Mouse (Mus musculus): Measurements from ENCODE around the gene Cfap299.

Cfap299 gene

DNA sequence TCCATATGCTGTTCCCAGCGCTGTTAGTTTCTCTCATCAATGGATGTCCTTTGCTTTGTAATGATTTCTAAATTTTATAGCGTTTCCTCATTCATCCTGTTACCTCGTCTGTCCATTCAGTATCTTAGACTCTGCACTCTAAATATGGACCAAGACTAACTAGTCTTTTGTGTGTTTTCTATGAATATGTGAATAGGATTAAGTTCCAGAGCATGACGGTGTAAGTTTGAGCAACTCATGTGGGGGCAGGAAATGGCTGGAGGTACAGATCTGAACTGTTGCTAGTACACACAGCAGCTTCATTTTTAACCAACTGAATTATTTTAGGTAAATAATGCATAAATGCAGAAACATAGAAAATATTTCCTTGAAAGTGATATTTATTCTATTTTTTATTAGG is 51.3 kb downstream of the Cfap299 start:
- no peak for DNase-seq

DNA sequence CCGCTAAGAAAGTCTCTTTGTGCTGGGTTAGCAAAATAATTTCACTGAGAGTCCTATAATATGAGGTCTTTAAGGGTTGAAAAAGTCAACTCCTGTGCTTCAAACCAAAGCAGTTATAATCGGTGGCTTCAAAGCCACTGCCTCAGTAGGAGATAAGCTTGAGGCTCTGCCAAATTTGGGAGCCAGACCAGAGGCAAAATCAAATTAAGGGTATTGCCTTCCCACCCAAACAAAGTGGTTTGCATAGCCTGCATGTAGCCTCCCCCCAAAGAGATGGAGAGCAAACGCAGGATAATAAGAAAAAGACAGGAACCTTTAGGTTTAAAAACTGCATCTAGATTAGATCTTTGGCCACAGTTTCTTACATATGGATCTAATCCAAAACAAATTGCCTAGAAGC is 58.0 kb downstream of the Cfap299 start:
- no peak for DNase-seq

DNA sequence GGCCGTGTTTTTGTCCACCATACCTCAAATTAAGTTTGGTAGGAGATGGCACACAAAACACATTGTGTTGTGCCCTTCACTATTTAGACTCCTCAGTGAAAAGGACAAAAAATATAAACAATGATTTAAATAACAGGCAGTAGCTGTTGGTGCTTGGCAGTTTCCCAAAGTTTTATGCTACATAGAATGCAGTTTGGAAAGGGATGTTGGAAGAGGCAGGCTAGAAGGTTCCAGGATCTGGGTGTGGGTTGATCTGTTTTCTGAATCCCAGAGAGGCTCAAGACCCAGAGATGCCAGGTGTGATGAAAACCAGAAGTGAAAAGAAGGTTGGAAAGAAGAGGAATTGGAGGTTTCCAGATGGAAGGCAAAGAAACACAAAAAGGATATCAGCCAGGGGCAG is 73.1 kb downstream of the Cfap299 start:
- DNase-seq: no peak

DNA sequence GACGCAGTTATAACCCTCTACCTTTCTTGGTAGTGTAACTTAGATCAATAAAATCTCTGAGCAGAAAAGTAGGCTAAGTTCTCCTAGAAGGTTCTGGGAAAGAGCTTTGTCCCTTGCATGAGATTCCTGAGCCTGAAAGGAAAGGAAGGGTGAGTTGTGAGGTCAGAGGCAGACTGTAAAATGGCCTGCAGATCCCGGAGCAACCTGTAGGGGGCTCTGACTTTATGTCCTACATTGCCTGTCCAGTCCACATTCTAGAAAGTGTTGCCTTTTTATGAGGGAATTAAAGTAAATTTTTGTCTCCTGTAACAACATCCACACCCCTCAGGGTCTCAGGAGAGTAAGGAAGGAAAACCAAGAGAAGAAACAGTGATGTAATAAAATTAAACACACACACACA is 81.0 kb downstream of the Cfap299 start:
- peak; percentile 28 to 30 for DNase-seq

DNA sequence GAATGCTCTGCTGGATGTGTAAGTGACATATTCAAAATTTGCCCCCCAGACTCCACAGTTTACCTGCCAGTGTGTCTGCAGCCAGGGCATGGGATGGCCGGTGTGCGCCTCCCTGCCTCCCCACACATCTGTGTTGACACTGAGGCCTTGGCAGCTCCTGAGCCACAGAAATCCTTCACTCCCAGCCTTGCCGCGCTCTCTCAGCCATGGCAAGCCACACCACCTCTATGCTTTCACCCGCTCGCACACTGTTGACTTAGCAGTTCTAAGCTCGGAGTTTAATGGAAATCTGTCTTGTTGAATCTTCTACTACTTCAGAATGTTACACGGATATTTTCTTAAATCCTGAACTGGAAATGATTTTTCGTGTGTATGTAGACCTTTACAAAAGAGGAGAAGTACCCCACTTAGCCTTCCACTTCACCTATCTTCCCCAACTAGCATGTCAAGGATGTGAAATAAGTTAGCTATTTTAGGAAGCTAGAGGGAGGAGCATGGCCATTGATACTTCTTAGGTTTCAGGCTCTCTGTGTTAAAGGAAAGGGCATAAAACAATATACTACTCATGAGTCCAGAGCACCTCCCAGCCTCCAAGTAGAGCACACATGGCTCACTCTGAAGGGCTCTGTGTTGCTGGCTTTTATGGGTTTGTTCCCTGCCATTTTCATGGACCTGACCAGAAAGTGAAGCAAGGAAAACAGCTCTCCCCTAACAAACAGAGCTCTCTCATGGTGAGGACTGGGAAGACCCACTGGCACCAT is 87.5 kb downstream of the Cfap299 start:
- no peak for DNase-seq

DNA sequence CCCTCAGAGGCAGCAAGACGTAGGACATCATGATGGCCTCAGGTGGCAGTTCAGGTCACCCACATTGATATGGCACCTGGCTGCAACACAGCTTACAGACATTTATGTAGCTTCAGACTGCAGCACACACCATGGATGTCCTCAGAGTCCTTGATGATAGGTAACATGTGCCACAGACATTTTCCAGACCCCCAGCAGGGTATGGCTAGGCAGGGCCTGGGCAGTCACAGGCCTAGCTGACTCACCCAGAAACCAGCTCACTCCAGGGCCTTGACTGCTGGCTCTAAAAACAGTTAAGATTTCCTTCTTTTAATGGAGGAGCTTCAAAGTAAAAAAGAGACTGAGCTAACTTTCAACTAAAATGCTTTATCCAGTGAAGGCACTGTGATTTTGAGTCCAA is 95.9 kb downstream of the Cfap299 start:
- DNase-seq: no peak

DNA sequence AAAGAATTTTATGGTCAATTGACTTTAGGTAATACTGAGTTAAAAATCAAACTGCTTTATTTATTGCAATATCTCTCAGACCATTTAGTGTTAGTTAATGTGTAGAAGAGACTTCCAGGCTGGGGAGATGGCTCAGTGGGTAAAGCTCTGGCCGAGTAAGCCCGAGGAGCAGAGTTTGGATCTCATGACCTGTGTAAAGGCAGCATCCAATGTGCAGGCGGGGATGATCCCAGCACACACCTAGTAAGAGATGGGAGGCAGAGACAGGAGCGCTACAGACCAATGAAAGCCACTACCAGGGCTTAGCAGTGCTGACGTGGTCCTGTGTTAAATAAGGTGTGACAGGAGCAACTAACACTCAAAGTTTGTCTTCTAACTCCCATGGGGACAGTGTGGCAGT is 97.0 kb downstream of the Cfap299 start:
- no peak for DNase-seq

DNA sequence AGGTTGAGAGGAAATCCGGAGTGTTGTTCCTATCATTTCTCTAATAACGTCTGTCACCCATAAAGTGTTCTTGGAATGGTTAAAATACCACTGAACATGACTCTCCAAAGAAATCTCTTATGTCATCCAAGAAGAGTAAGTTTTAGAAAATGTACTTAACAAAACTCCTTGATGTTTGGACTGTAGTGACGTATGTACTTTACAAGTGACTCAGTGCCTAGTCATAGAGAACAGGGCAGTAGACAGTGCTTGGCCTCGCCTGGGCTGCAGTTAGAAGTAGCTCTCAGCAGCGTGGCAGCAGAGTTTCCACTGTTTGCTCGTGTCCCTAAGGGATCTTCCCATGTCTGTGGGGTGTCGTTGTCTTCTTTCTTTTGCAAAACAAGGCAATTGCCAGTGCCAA is 101.0 kb downstream of the Cfap299 start:
- DNase-seq: no peak

DNA sequence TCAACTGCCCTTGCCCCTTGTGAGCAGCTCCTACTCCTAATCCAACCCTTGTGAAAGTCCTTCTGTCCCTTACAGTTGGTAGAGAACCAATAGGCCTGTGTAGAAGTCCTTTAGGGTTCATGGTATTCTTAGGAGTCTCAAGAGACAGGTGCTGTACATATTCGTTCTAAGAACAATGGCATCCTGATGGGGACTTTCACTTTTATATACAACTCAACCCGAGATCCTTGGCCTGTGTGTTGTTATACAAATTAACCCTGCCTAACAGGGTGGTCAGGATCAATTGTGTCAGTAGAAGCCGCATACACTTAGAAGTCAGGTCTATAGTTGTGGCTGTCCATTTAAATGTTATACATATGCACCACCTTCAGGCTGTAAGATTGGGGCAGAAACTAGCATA is 109.6 kb downstream of the Cfap299 start:
- no peak for DNase-seq

DNA sequence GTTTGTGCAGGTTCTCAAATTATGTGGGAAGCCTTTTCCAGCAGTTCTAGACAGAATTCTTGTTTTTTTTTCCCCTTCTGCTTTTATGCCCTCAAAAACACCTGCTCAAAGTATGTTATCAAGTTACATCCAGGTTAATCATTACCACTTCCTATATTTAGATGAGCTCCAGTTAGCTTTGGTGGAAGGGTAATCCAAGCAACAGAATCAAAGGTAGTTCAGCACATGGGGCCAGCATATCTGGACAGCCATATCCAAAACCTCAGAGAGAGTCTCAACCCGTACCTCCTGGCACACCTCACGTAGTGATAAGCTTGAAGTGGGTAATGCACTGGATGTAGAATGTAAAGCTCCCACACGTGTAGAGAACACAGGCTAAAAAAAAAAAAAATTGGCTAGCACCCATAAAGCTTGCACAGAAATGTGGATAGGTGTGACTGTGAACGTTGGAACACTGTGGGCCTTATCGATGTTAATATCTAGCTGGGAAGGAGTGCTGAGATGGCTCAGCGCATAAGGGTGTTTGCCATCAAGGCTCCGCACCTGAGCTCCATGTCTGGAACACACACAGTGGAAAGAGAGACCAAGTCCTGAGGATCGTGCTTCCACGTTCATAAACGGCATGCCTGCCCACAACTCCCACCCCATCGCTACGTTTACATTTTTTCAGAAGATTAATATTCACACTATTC is 117.8 kb downstream of the Cfap299 start:
- no peak for DNase-seq

DNA sequence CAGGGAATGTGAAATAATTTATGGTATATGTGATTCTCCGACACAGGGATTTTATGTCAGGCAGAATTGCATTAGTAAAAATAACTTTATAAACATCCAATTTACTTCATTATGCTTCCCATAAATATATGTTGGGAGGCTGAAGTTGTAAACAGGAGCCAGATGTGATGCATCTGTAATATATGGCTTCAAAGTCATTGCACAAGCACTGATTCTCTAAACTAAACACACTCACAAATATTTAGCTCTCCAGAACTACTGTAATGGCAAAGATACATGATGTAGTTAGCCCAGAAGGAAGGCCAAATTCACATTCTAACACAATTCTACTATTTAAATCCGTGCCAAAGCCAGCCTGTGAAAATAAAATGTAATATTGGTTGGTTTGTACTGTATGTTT is 120.8 kb downstream of the Cfap299 start:
- DNase-seq: no peak

DNA sequence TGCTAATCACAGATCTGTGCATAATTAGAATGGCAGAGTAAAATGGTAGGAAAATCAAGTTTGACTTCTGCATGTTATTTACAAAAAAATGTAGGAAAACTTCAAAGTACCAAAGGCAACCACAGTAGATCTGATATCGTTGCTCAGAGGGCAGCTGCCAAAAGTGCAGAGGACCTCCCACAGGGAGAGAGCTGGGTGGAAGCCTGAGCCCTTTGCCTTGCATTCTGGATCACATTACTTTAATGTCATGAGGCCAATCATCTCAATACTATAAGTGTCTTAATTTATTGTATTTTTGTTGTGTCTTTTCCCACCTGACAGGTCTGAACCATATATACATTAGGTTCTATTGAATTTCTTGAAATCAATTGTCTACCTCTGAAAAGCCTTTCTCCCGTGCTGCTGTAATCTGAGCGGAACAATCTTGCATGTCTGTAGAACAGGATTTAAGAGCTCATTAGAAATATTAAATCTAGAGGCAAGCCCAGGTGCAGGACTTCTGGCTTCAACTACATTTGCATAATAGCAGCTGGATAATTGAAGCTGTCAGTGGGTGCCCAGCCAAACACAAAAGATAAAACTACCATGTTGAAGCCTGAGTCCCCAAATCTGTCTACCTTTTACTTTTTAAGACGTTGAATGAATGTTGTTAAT is 137.9 kb downstream of the Cfap299 start:
- no peak for DNase-seq

DNA sequence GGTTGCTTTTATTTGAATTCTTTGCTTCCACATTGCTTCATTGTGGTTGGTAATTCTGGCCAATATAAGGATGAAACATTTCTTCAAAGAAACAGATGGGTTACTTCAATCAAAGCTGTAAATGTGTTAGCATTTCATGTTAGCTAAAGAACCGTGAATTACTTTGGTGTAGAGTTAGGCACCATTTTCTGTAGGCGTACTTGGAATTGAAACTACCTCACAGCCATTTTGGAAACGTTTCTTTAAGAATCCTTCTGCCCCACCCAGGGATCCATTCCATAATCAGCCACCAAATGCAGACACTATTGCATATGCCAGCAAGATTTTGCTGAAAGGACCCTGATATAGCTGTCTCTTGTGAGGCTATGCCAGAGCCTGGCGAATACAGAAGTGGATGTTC is 140.9 kb downstream of the Cfap299 start:
- no peak for DNase-seq

DNA sequence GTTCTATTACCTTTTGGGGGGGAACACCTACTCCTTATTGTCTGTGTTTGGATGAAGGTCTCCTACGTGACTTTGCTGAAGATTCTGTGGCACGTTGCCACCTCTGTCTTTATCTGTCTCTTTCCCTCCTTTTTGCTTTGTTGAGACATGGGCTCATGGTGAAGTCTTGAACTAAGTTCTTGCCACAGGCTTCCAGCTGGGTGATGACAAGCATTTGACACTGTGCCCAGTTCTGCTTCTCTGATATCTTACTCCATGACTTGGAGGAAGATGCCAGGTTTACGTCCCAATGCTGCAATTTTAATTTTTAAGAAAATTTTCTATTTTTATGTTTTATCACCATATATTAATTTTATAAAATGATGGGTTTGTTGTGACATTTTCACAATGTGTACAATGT is 147.4 kb downstream of the Cfap299 start:
- no peak for DNase-seq

DNA sequence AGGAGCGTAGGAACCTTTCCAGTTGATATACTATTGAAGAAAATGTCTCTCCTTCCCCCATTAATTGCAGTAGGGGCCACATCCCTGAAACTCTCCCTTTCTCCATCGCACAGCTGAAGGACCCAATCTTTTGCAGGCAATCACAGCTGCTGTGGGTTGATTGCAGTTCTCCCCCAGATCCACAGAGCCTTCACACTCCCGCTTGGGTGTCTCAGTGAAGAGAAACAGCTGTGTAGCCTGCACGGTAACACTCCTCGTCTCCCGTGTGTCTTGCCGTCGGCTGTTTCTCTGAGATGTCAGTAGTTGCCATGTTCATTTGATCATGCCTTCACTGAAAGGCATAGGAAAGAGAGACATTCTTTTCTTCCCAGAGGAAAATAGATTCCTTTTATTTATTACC is 148.2 kb downstream of the Cfap299 start:
- no peak for DNase-seq

DNA sequence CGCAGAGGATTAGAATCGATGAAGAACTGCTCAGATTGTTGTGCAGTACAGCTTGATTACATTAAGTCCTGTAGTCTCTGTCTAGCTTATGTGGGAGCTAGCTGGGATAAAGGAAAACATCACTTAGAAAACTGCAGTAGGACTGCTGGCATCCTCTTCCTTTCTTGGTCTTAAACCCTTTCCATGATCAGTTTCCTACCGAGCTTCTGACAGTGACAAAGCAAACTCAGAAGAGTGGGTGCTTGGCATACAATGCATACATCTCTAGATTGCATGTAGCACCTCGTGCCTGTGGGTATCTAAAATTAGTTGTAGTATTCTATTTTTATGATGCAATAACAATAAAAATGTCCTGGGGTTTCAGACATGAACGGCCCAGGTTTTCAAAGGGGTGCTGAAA is 154.4 kb downstream of the Cfap299 start:
- DNase-seq: no peak

DNA sequence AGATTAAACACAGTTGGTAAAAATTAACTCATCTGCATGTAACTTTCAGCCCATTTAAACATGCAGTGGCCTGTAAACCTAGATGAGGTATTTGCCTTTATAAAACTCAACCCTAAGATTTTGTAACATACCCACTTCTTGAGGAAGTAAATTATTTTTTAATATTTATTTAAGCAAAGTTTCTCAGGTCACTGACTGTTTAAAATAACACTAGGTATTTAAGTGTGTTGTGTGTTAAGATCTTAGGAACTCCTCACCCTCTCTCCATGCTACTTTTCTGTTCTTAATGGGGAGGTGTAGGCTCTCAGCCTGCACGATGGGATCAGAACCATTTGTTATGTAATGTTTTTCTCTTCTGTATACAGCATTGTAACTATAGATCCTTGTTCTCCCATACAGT is 156.1 kb downstream of the Cfap299 start:
- DNase-seq: no peak

DNA sequence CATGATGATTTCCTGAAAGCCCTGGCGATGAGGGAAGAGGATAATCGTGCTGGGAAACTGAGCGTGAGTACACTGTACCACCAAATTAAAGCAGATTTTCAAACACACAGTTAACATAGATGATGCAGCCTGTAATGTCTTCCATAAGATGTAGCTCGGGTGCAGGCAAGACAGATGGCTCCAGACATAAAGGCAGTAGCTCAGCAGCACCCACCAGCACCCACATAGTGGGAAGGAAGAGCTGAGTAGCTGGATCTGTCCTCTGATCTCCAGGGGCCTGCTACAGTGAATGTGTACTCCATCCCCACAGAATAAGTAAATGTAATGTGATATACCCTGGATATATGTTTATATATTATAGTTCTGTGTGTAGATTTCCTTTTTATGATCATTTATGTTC is 169.2 kb downstream of the Cfap299 start:
- no peak for DNase-seq

DNA sequence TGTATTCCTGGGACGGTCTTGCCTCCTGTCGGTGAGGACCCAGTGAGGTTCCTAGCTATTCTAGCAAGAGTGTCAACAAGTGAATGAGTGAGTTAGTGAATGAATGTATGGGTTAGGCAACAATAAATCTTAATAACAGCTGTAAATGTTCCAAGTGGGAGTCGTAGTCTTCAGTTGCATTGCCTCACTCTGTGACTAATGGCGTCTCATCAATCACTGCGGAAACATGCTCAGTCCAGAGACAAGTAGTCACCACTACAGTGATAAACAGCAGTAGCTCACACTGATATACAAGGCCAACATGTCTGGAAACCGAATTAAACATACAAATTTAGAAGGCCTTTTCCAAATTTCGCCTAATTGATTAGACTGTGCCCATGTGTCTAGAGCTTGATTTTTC is 187.1 kb downstream of the Cfap299 start:
- no peak for DNase-seq

DNA sequence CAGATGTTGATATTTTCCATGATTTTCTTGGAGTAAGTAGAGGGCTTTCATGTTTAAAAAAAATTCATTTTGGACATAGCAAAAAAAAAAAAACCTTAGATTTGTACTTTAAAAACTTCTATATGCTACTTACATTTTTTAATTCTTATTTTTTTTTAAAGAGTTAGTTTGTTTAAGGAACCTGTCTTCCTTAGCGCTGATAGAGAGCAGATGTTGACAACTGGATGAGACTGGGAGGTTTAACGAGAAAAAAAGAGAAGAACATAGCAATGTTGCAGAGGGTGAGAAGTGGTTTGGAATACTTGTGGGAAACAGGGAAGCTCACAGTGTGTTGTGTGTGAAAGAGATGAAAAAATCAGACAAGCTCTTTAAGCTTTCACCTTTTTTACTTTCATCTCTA is 191.0 kb downstream of the Cfap299 start:
- no peak for DNase-seq

DNA sequence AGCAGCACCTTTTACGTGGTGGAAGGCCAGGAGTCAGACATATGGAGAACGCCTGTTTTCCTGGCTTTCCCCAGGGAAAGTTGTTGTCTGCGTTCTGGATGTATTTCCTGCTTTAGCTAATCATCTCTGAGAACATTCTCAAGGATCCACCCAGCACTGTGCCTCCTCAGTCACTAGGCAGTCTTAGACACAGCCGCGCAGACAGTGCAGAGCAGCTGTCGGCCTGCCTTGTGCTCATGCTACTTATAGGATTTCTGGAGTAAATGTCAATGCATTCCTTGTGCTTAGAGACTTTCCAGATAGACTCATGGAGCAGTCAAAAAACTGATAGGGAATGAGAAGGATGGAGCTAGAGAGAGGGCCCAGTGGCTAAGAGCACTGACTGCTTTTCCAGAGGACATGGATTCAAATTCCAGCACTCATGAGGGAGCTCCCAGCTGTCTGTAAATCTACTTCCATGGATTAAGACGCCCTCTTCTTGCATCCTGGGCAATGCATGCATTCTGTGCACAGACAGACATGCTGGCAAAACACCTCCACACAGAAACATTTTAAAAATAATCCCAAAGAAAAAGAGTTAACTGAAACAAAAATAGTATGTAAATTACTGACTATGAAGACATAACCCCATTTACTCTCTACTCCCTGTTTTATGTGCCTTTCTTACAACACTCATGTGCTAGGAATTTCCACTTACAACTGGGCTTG is 193.3 kb downstream of the Cfap299 start:
- no peak for DNase-seq

DNA sequence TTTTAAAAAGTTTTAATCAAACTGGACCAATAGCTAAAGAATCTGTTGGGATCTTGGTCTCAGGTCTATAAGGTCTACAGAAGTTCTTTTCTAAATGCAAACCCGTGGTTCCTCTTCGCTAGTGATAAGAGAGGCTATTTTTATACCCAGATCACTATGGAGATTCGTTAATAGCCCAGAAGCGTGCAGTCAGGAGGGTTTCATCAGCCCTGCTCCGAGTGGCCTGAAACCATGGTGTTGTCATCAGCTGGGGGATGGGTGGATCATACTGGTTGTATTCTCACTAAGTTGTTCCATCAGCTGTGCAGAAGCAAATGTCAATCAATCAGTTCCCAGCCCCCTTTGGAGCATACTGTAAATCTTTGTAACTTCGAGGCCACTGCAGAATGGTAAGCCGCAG is 193.9 kb downstream of the Cfap299 start:
- DNase-seq: no peak

DNA sequence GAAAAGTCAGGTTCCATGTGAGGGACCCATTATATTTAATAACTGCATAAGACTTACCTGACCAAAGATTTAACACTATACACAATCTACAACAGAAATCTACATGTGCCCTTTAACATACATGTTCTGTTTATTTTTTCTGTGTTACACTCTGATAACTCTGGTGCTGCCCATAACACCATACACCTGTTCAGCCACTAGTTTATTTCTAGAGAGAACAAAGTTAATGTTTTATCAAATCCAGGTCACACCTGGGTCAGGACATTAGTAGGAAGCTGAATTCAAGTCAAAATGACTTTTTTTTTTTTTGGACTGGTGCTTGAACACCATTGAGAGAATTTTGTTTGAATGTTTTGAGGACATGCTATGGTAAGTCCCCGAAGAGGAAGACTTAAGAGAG is 194.7 kb downstream of the Cfap299 start:
- DNase-seq: no peak

DNA sequence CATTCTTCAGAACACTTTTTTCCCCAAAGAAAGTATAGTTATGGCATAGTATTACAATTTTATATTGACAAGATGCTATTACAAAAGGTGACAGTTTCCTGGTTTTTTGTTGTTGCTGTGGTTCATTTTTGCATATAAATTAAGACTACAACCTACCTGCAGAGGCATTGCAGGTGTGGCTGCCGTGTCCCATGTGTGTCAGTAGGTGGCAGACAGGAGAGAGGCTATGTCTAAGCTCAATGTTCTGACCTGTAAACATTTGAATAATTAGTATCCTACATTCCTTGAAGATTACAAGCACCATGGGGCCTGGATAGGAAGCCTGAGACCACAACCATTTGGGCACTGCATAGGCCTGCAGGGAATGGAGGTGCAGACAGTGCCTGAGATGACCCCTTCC is 212.2 kb downstream of the Cfap299 start:
- no peak for DNase-seq
